Comparison of ENCODE assay signal across 8 mouse cellular contexts in genomic region chr7:110061752-110062273, GRCm38 (mm10). TPM values are rescaled to one million over a fixed set of nuclear protein-coding genes. Genes with fewer than 3 reads are reported as not detected.
DNase-seq lines count a peak whose midpoint lies in the region; ATAC-seq and TF ChIP-seq lines count a peak whose summit lies in the region.

No protein-coding gene starts in this region.

- TF ChIP-seq CTCF in brain, embryonic 14.5 days (IDR thresholded peaks at IDR 0.05; ENCODE audit: borderline replicate concordance, extremely low read depth, insufficient read depth, insufficient read length), result no peak
- no peak for TF ChIP-seq CTCF in liver, adult 2 months (IDR thresholded peaks at IDR 0.05; ENCODE audit: low read depth, low read length)

- peak overlapping the region; percentile 62 for H3K4me3 ChIP-seq in heart, embryonic 11.5 days (ENCODE audit: low read depth, low read length)
- peak overlapping the region; percentile 72 for H3K4me3 ChIP-seq in kidney, embryonic 16.5 days (ENCODE audit: low read length)
- peak overlapping the region; percentile 70 for H3K4me3 ChIP-seq in liver, adult 2 months (ENCODE audit: insufficient read depth, low read depth, low read length)

- H3K27ac ChIP-seq in heart, embryonic 11.5 days (ENCODE audit: low read depth, low read length), result peak overlapping the region; percentile 100
- H3K27ac ChIP-seq in kidney, embryonic 16.5 days (ENCODE audit: low read length), result peak overlapping the region; percentile 100
- H3K27ac ChIP-seq in liver, adult 2 months (replicated peaks; ENCODE audit: insufficient read depth, low read depth, low read length), result peak overlapping the region; percentile 92

- no peaks in the 10 kb centered on the region; the same call in 1 of the 2 replicates for H3K36me3 ChIP-seq in heart, embryonic 11.5 days (ENCODE audit: control insufficient read depth, insufficient read depth, low read length)
- H3K36me3 ChIP-seq in kidney, embryonic 16.5 days (ENCODE audit: insufficient read depth, low read length), result peaks cover 5% of the 10 kb centered on the region; the same call in 1 of the 2 replicates
- peaks cover 8% of the 10 kb centered on the region; the same call in 1 of the 2 replicates for H3K36me3 ChIP-seq in liver, adult 2 months (ENCODE audit: control insufficient read depth, insufficient read depth, low read length)

- ATAC-seq in erythroblast, adult 5-6 weeks (replicated peaks; ENCODE audit: low FRiP score, poor library complexity, severe bottlenecking), result peak; percentile 68
- peak; percentile 84 for ATAC-seq in heart, embryonic 11.5 days (replicated peaks; ENCODE audit: insufficient number of reproducible peaks, low FRiP score, low TSS enrichment)
- peak; percentile 90 for ATAC-seq in kidney, embryonic 16.5 days (ENCODE audit: low FRiP score, low TSS enrichment)

- under 1% methylated on average over 45 of the region's 48 CpGs for WGBS in heart, embryonic 11.5 days (ENCODE audit: insufficient replicate concordance)
- WGBS in kidney, embryonic 16.5 days, result under 1% methylated on average over 47 of the region's 48 CpGs
- under 1% methylated on average over 48 of the region's 48 CpGs for WGBS in liver, adult 2 months

- H3K4me2 ChIP-seq in heart, embryonic 11.5 days, result peak overlapping the region; percentile 67
- H3K4me2 ChIP-seq in kidney, embryonic 16.5 days (replicated peaks; ENCODE audit: low read depth, low read length), result peak overlapping the region; percentile 64

- no peaks in the 10 kb centered on the region for H3K27me3 ChIP-seq in heart, embryonic 11.5 days (ENCODE audit: control insufficient read depth, insufficient read depth, low read length)
- H3K27me3 ChIP-seq in kidney, embryonic 16.5 days (ENCODE audit: insufficient read depth, low read length), result no peaks in the 10 kb centered on the region
- H3K27me3 ChIP-seq in liver, adult 2 months (ENCODE audit: control insufficient read depth, insufficient read depth, low read length), result no peaks in the 10 kb centered on the region

- peaks cover 5% of the 10 kb centered on the region for H3K4me1 ChIP-seq in heart, embryonic 11.5 days (ENCODE audit: control insufficient read depth, insufficient read depth, low read length)
- H3K4me1 ChIP-seq in kidney, embryonic 16.5 days (ENCODE audit: insufficient read depth, low read length), result peaks cover 16% of the 10 kb centered on the region
- peaks cover 12% of the 10 kb centered on the region for H3K4me1 ChIP-seq in liver, adult 2 months (ENCODE audit: control insufficient read depth, insufficient read depth, low read length)

- H3K9me3 ChIP-seq in heart, embryonic 11.5 days (replicated peaks; ENCODE audit: control insufficient read depth, low read length), result no peaks in the 10 kb centered on the region
- H3K9me3 ChIP-seq in kidney, embryonic 16.5 days (ENCODE audit: low read length), result no peaks in the 10 kb centered on the region

- peak; percentile 82 for DNase-seq in CD4-positive, CD25-positive, alpha-beta regulatory T cell, adult 2 months (ENCODE audit: low read depth, low spot score)
- DNase-seq in brain, embryonic 14.5 days (ENCODE audit: low read depth), result peak; percentile 94
- DNase-seq in liver, adult 2 months (ENCODE audit: extremely low read depth, low read depth, low spot score), result peak; percentile 81
- peak; percentile 9 to 66 for DNase-seq in monocyte, adult 2 months (ENCODE audit: low read depth in 1 of 2, low spot score in 2 of 2)
- DNase-seq in spleen, postnatal 4 days (ENCODE audit: low spot score in 2 of 2), result peak; percentile 84 to 92

- TF ChIP-seq POLR2A in brain, embryonic 14.5 days (IDR thresholded peaks at IDR 0.05; ENCODE audit: borderline replicate concordance, extremely low read depth, insufficient read depth, insufficient read length, poor library complexity, severe bottlenecking), result peak; percentile 96
- peak; percentile 81 for TF ChIP-seq POLR2A in liver, adult 2 months (IDR thresholded peaks at IDR 0.05; ENCODE audit: extremely low read depth, insufficient read depth, low read length)

- peak overlapping the region; percentile 98 for H3K9ac ChIP-seq in heart, embryonic 11.5 days (ENCODE audit: low read depth, low read length)
- peak overlapping the region; percentile 95 for H3K9ac ChIP-seq in kidney, embryonic 16.5 days (replicated peaks; ENCODE audit: low read length)
- peak overlapping the region; percentile 92 for H3K9ac ChIP-seq in liver, adult 2 months (ENCODE audit: low read depth, low read length)

- peaks cover 17% of the 10 kb centered on the region; the same call in 1 of the 2 replicates for H3K79me2 ChIP-seq in liver, adult 2 months (ENCODE audit: control insufficient read depth, insufficient read depth, low read length)

RNA-seq across cellular contexts. Expression of gene Zfp143, which starts 0.8 kb away (rescaled TPM):
- polyA plus RNA-seq in brain, embryonic 14.5 days (2012; rRNA removed), result 24.1 and 25.2 TPM in 2 replicates
- 16.1 and 22.1 TPM in 2 replicates for total RNA-seq in erythroblast, adult 5-6 weeks (2015; ENCODE audit: low replicate concordance)
- total RNA-seq in erythroblast, adult 5-6 weeks (2017; ENCODE audit: low replicate concordance), result 14.6 and 16.7 TPM in 2 replicates
- 17.9 and 18.5 TPM in 2 replicates for polyA plus RNA-seq in heart, embryonic 11.5 days (2014; fragmentation: Nextera tagmentation; extraction: Ambion mirVana)
- 22.3 and 22.6 TPM in 2 replicates for polyA plus RNA-seq in kidney, embryonic 16.5 days (2015; fragmentation: Nextera tagmentation; extraction: Ambion mirVana)
- total RNA-seq in liver, adult 2 months (2014; rRNA removed), result 6.5 and 7.3 TPM in 2 replicates
- polyA plus RNA-seq in liver, adult 2 months (2012; rRNA removed), result 3.7 and 6.6 TPM in 2 replicates

RNA-seq across cellular contexts. Expression of gene Ipo7, which starts 43.7 kb away (rescaled TPM):
- 44.5 and 54.3 TPM in 2 replicates for polyA plus RNA-seq in brain, embryonic 14.5 days (2012; rRNA removed)
- 17.9 and 24.5 TPM in 2 replicates for total RNA-seq in erythroblast, adult 5-6 weeks (2015; ENCODE audit: low replicate concordance)
- 33.1 and 39.3 TPM in 2 replicates for total RNA-seq in erythroblast, adult 5-6 weeks (2017; ENCODE audit: low replicate concordance)
- 14.0 and 34.6 TPM in 2 replicates for polyA plus RNA-seq in heart, embryonic 11.5 days (2014; fragmentation: Nextera tagmentation; extraction: Ambion mirVana)
- 58.0 and 59.5 TPM in 2 replicates for polyA plus RNA-seq in kidney, embryonic 16.5 days (2015; fragmentation: Nextera tagmentation; extraction: Ambion mirVana)
- total RNA-seq in liver, adult 2 months (2014; rRNA removed), result 59.8 and 65.7 TPM in 2 replicates
- polyA plus RNA-seq in liver, adult 2 months (2012; rRNA removed), result 12.8 and 14.8 TPM in 2 replicates

Comparison
In these comparisons a context has a peak if more than half of its experiments do, and no peak if none do; other contexts are left out.
1. Peak in every context shown above with its lines: DNase-seq, ATAC-seq, H3K4me3 ChIP-seq and H3K27ac ChIP-seq.
2. DNase-seq: peak in every context shown above with its lines; median percentile 94 in brain, embryonic 14.5 days; 88 in spleen, postnatal 4 days; 82 in CD4-positive, CD25-positive, alpha-beta regulatory T cell, adult 2 months; 81 in liver, adult 2 months; 38 in monocyte, adult 2 months.